Mouse (Mus musculus): Measurements from ENCODE around the gene Srm. TPM values are rescaled to one million over a fixed set of nuclear protein-coding genes. Genes with fewer than 3 reads are reported as not detected.
A peak's percentile ranks its signal among the peaks of the same experiment; 100 is the strongest.

Srm gene
- total RNA-seq (2022), result 10 to 100 TPM; 76.3 to 81.3 (median 77.7) TPM

DNA sequence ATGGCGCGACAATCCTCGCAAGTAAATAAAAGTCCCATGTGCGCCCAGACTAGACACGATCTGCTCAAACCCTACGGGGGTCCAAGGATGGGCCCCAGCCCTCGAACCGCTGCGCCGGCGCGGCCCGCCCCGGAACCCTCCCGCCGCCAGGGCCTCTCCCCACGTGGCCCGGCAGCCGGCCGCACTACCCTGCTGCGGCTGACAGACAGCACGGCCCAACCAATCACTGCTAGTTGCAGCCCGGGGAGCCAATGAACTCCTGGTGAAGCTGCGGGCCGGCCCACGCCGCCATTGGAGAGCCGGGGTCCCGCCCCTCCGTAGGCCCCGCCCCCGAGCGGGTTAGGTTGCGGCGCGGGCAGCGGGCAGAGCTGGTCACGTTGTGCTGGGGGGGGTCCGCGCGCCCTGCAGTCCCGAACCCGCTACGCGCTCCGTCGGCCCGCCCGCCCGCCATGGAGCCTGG is at the start of gene Srm:
TSS of gene Srm (plus strand) at position 333 of the 460 bp plus-strand sequence.
- peak; percentile 85 to 99 for DNase-seq (ENCODE audit: low spot score in 2 of 2)

DNA sequence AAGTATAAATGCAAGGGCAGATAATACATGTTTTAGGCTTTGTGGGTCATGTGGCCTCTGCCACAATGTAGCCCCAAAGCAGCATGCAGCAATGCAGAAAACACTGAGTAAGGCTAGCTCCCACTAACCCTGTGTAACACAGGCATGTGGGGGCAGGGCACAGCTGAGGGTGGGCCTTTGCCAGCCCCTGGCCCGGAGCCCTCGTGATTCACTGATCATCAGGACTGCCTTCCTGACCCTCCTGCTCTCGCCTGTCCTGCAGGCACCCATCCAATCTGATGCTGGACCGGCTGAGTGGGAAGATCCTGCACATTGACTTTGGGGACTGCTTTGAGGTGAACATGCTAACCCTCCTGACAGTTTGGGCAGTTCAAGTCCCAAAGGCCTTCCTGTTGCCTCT is 42.2 kb upstream of the Srm start:
- DNase-seq (ENCODE audit: low spot score in 2 of 2), result no peak

DNA sequence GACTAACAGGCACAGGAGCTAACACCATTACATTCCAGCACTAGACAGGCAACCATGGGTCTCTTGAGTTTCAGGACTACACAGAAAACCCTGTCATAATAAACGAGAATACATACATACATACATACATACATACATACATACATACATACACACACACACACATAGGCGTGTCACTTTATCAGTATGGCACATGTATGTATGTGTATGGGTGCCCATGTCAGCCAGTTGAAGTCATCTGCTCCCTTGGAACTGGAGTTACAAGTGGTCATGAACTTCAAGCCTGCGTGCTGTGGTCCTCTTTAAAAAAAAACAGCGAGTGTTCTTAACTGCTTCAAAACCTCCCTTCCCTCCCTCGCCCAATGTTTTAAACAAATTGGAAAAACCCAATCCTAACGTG is 33.5 kb upstream of the Srm start:
- no peak for DNase-seq (ENCODE audit: low spot score in 2 of 2)

DNA sequence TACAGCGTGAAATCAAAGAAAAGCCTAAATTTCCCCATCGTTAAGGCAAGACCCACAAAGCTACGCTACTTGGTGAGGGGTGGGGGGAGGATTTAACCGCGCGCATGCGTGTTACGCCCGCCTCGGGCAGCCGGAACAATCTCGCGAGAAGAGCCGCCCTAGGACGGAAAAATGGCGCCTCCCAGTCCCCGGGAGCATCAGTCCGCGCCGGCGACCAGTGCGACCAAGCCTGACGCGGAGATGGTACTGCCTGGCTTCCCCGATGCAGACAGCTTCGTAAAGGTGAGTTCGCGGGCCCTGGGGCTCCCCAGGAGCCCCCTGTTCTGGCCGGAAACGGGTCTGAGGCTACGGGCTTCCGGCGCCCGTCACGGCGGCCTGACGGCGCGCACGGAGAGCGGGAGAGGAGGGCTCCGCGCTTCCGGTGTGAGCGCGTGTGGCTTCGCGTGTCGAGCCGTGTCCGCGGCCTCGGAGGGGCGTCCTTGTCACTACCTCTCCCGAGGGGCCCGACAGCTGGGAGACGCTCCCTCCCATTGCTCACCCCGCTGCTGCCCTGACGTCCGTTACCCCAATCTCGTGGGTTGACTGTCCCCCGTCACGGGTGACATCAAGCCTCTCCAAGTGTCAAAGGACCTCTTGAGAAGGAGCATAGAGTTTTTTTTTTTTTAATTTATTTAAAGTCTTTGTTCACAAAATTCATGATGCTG is 32.9 kb upstream of the Srm start, which contains the start of gene Exosc10:
TSS of gene Exosc10 (plus strand) at position 133 of the 704 bp plus-strand sequence.
- peak; percentile 66 to 78 for DNase-seq (ENCODE audit: low spot score in 2 of 2)

DNA sequence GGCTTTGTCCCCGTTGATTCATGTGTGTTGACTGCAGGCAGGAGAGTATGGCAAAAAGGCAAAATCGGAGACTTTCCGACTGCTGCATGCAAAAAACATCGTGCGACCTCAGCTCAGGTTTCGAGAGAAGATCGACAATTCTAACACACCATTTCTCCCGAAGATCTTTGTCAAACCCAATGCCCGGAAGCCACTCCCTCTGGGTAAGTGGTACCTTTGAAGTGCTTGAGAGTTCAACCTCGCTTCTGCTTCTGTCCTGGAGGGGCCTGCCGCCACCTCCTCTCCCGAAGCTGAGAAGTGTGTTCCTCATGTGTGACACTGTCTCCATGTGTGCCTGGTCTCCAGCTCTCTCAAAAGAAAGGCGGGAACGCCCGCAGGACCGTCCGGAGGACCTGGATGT is 28.6 kb upstream of the Srm start:
- DNase-seq (ENCODE audit: low spot score in 2 of 2), result no peak

DNA sequence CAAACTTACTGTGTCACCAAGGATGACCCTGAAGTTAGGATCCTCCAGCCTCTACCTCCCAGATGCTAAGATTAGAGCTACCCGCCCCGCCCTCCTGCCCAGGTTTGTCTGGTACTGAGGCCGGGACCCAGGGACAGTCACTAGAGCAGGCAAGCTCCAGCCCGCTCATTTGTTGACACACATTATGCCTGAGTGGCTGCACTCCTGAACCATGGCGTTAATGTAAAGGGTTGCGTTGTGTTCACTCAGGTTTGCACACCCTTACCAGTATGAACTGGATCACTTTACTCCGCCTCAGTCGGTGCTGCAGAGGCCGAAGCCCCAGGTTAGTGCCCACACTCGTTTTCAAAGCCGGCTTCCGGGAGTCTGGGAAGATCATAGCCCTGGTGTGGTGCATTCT is 27.7 kb upstream of the Srm start:
- DNase-seq (ENCODE audit: low spot score in 2 of 2), result no peak

DNA sequence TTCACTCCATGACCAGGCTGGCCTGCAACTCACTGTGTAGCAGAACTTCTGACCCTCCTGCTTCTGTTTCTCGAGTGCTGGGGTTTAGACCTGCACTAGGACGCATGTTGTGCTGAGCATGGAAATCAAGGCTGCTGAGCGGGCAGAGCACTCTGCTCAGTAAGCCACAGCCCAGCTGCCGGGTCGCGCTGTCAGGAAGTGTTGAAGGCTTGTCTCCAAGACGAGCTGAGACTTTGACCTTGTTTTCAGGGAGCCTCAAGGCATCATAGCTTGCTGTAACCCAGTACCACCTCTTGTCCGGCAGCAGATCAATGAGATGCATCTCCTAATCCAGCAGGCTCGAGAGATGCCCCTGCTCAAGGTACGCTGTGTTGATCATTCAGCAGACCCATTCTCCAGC is 21.2 kb upstream of the Srm start:
- DNase-seq (ENCODE audit: low spot score in 2 of 2), result no peak

DNA sequence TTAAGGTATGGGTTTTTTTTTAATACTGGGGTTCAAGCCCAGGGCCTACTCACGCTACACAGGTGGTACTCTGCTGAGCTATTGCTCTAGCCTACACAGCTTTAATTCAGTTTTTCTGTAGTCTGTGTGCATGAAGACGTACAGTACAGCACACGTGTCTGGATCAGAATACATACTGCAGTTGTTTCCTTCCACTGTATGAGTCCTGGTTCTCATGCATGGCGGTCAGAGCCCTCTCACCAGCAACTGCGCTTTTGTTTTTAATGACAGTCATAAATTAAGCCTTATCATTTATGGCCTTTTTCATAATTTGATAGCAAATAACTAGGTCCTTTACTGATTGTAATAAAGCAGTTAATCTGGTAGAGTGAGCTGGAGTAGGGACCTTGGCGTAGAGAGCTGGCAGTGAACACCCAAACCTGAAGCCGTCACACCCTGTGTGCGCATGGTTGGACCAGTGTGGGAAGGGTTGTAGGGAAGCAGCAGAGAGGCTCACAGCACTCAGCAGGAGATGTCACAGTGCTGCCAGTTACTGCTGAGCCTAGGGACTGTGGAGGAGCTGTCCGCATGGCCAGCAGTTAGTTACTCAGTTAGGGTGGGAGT is 20.5 kb upstream of the Srm start:
- DNase-seq (ENCODE audit: low spot score in 2 of 2), result no peak

DNA sequence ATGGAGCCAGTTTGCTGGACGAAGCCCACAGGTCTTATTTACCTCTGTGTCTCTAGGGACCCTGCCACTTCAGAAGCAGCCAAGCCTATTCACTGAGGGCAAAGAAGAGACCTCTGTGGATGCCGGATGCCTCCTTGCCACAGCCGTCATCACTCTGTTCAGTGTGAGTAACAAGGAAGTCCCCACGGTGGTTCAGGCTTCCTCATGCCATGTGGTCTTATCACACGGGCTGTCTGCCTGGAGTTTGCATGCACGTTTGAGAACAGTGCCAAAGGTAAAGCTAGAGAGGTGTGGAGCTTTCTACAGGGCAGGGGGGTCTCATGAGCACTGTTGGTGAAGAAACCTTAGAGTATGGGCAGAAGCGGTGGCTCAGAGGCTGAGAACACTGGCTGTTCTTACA is 18.1 kb upstream of the Srm start:
- no peak for DNase-seq (ENCODE audit: low spot score in 2 of 2)

DNA sequence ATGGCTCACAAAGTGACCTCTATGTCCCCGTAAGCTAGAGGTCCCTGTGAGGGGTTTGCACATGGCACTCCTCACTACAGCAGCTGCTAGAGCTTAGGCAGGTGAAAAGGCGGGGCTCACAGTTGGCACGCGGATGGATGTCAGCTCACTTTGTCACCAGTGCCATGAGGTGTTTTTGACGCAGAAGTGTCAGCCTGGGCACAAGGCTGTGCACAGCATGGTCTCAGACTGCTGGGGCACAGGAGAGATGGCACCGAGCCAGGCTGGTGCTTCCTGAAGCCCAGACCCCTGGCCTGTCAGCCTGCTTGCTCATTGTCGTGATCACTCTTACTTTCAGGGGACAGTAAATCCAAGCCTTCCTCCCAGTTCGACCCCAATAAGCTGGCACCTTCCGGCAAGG is 10.5 kb upstream of the Srm start:
- no peak for DNase-seq (ENCODE audit: low spot score in 2 of 2)

DNA sequence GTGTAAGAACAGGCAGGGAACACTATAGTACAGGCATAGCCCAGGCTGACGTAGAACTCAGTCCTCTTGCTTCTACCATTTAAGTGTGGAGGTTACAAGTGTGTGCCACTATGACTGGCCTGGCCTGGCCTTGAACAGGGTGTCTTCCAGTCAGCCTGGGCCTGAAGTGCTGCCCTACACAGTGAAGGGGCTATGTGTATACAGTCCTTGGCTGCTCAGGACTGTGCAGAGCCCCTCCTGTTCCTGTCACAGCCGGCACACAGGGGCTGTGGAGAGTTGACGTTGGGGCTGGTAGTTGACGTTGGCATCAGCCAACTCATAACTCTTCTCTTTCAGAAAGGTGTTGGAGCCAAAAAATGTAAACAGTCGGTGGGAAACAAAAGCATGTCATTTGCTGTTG is 9.9 kb upstream of the Srm start:
- DNase-seq (ENCODE audit: low spot score in 2 of 2), result no peak

DNA sequence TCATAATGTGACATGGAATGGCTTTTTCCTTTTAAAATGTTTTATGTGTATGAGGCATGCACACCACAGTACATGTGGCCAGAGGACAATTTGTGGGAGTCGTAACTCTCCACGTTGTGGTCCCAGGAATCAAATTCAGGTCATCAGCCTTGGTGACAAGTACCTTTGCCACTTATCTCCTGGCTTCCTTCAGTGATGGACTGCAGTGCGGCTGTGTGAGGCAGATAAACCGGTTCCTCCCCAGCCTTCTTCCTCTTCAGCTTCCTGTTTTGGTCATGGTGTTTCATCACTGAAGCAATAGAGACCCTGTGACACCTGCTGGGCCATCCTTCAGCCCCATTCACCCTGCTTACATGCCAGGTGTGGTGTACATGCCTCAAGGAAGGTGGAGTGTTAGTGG is 8.0 kb upstream of the Srm start:
- DNase-seq (ENCODE audit: low spot score in 2 of 2), result no peak

DNA sequence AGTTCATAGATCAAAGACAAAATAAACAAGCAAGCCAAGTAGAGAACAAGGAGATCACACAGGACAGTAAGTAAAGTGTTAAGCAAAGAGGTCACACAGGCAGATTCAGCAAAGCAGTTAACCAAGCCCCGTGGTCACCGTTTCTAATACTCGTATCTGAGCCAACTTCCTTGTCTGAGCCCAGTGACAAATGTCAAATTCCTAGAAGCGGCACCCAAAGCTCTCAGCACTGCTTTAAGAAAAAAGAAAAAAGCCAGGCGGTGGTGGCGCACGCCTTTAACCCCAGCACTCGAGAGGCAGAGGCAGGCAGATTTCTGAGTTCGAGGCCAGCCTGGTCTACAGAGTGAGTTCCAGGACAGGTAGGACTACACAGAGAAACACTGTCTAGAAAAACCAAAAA is 4.7 kb upstream of the Srm start:
- DNase-seq (ENCODE audit: low spot score in 2 of 2), result no peak

DNA sequence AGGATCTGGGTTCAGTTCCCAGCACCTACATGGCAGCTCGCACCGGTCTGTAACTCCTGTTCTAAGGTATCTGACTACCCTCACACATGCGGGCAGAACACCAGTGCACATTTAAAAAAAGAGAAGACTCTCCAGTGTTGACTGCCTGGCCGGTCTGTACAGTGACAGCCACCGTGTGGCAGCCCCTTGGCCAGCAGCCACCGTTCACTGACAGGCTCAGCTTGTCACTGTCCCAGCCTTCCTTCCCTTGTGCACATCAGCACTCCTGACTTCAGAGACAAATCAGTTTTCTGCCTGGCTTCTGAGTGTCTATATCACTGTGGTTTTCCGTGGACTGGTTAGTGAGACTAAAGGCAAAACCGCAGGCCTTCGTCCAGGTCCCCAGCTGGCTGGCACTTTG is 2.5 kb upstream of the Srm start:
- no peak for DNase-seq (ENCODE audit: low spot score in 2 of 2)

DNA sequence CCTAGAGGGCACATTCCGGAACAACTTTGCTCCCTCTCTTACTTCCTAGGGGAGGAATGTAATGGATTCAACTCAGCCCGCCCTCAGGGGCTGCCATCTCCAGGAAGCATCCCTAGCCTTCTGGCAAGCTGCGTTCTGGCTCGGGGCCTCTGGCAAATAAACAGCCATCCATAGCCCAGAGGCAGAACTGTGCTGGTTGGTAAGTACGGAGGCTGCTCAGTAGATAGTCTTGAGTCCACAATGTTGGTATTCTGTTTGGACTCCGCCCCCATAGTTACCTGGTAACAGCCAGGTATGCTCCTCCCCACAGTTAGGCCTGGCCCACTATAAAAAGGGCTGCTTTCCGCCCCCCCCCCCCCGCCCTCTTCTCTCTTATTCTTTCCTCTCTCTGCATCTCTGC is 1.7 kb upstream of the Srm start:
- DNase-seq (ENCODE audit: low spot score in 2 of 2), result no peak

DNA sequence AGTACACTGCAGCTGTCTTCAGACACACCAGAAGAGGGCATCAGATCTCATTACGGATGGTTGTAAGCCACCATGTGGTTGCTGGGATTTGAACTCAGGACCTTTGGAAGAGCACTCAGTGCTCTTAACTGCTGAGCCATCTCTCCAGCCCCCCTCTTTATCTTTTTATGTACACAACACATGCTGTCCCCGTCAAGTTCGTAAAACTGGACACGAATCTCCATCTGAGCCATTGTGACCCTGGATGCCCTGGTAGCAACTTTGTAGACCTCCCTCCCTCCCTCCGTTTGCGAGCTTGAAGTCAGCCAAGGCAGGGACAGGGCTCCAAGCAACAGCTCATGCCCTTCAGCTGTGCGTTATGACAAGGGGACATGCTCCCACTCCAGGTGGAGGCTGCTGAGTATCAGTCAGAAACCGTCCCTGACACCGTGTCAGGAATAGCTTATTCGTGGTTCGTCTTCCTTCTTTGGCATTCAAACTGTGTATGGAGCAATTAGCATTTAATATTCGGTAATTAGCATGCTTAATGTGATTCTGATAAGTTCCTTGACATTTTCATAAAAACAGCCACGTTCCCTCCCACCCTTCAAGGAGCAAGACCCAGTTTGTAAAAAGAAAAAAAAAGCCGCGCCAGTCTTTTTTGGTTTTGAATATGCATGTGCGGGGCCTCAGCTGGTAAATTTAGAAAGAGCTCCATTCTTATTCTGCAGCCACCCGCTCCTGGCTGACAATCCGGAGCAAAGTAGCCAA is 707 bp upstream of the Srm start:
- DNase-seq (ENCODE audit: low spot score in 2 of 2), result no peak

DNA sequence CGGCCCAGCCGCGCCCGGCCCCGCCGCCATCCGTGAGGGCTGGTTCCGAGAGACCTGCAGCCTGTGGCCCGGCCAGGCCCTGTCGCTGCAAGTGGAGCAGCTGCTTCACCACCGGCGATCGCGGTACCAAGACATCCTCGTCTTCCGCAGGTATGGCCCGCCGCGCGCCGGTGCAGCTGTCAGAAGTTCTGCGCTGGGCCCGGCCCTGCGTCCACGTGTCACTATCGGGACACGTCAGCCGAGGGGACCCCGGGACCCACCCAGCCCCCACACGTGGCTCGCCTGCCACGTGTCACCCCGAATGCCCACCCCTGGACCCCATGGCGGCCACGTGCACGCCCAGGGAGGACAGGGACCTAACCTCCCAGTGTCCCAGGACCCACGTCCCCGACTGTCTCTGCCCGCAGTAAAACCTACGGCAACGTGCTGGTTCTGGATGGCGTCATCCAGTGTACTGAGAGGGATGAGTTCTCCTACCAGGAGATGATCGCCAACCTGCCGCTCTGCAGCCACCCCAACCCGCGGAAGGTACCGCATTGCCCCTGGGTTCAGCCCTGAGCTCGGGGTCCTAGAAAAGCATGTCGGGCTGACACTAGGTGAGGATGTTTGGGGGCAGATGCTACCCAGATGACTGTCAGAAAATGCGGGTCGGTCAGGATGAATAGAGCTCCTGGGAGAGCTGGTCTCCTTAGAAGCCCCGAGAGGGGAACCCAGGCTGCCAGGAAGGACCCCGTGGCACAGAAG is 506 bp downstream of the Srm start:
- DNase-seq (ENCODE audit: low spot score in 2 of 2), result no peak

DNA sequence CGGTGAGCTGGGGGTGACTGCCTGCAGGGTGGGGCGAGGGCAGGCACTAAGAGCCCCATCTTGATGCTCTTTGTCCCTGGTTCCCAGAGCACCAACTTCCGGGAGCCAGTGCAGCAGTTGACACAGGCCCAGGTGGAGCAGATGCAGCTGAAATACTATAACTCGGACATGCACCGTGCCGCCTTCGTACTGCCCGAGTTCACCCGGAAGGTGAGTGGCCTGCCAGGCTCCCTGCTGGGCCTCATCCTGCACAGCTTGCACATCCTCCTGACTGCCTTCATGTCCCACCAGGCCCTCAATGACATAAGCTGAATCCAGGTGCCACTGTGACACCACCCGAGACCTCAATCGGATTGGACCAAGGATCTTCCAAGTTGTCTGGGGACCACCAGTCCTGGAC is 2.7 kb downstream of the Srm start:
- DNase-seq (ENCODE audit: low spot score in 2 of 2), result no peak

DNA sequence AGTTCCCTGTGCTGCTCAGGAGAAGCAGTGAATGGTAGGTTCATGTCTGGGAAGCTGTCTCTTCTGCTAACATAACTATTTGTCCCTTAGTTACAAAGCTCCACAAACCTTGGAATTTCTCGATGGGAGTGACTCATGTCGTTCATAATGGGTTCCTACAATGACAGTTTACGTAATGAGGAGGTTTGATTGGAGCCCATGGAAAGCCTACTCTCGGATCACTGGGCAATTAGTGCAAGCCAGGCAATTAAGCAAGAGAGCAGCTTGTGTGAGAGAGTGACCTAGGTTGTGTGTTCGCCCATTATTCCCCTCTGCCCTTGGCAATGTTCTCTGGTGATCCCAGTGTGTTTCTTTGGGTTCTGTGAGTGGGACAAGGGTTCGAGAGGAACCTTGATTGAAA is 4.6 kb downstream of the Srm start:
- DNase-seq (ENCODE audit: low spot score in 2 of 2), result no peak

DNA sequence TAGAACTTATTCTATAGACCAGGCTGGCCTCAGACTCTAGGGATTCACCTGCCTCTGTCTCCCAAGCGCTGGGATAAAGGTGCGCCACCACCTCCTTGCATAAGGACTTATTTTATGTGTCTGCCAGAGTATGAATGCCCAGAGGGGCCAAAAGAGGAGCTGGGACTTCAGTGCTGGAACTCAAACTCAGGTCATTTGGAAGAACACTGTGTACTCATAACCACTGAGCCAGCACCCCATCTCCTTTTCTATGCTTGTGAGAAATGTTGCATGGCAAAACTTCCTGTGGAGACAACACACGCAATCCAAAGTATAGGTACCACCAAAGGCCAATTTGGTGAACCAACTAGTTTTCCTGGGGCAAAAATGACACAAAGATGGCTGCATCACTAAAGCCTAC is 5.4 kb downstream of the Srm start:
- DNase-seq (ENCODE audit: low spot score in 2 of 2), result no peak

DNA sequence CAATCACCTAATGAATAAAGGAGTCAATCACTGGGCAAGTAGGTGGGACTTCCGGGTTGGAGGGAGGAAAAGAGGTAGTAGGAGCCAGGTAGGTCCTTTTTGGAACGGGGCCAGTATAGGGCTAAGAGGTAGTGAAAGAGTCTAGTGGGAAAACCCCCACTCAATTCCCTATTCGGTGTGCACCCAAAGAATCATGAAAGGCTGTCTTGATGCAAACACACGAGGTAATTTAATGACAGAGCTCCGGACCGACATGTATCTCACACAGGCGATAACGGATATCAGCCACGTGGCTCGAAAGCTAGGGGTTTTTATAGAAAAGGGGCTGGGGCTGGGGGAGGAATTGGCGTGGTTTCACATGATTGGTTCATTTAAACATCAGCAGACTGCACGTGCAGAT is 7.5 kb downstream of the Srm start:
- no peak for DNase-seq (ENCODE audit: low spot score in 2 of 2)

DNA sequence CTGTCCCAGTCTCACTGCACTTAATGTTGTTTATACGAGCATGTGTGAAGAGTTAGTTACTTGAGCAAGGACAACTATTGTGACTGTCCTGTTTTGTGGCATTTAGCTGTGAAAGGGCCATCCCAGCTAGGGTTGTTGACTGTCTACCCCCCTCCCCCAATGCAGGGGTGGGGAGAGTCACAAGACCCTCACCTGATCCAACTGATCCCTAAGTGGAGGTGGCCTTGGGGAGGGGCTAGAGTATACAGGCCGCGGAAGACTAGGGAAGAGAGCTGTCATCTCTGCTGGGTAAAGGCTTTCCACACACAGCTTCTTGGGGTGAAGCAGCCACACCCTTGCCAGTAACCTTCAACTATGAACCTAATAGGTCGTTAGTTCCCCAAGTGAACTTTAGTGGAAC is 9.0 kb downstream of the Srm start:
- no peak for DNase-seq (ENCODE audit: low spot score in 2 of 2)

Measured in left cerebral cortex, adult 8-10 months (tissue).